Mouse (Mus musculus) liver, embryonic 14.5 days (tissue): Measurements from ENCODE around the gene Ccl9.

Source experiments
- CTCF ChIP-seq: IDR thresholded peaks from 2 replicates; pipeline ENCODE4 v1.5.1; 2016; ENCODE audit warnings: antibody characterized with exemption, low read depth, control low read depth
- EP300 ChIP-seq: IDR thresholded peaks from 2 replicates; pipeline ENCODE4 v1.6.1; 2016; ENCODE audit warnings: antibody characterized with exemption, low read depth

- TF ChIP-seq CTCF (no peak), EP300 (no peak)
Measured at GRCm38 (mm10) chr11:83605535-83605934, 27.1 kb upstream of the Ccl9 start.
